Mouse (Mus musculus): ENCODE results near the gene Lcp2. TPM values are rescaled to one million over a fixed set of nuclear protein-coding genes. Genes with fewer than 3 reads are reported as not detected.

Lcp2 gene
- polyA plus RNA-seq, 1 experiment = 0.42 TPM

GRCm38 (mm10) chr11:34079542-34080464 is 33.1 kb downstream of the Lcp2 start:
- Histone ChIP-seq H3K27ac (ENCODE audit: insufficient read depth, low read length) (no peak overlapping the region), H3K4me3 (ENCODE audit: insufficient read depth, low read length) (no peak overlapping the region), H3K4me1 (ENCODE audit: control insufficient read depth, insufficient read depth, low read length) (no peaks in the 10 kb centered on the region)
- no peak for TF ChIP-seq CTCF (IDR thresholded peaks at IDR 0.05; ENCODE audit: borderline replicate concordance, insufficient read depth, low read length)
- no peak for TF ChIP-seq POLR2A (IDR thresholded peaks at IDR 0.05; ENCODE audit: low read depth, low read length)

DNA sequence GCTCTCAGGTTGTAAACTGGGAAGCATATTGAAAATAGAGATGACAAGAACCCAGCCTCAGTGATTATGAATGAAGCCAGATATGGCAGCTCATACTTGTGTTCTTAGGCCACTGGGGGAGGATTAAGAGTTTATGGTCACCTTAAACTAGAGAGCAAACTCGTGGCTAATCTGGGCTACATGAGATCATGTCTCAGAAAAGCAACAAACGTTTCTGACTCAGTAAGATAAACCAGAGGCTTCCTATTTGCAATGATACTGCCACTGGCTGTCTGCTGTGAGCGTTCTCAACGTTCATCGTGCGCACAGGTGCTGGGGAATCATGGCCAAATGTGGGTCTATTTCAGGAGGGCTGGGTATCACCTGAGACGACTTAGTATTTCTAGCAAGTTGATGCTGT is 37.1 kb downstream of the Lcp2 start:
- no peak overlapping the region for H3K4me3 ChIP-seq (ENCODE audit: insufficient read depth, low read length)
- H3K27ac ChIP-seq (ENCODE audit: insufficient read depth, low read length) = no peak overlapping the region
- TF ChIP-seq CTCF (IDR thresholded peaks at IDR 0.05; ENCODE audit: borderline replicate concordance, insufficient read depth, low read length) = no peak
- TF ChIP-seq POLR2A (IDR thresholded peaks at IDR 0.05; ENCODE audit: low read depth, low read length) = no peak
- no peaks in the 10 kb centered on the region for H3K4me1 ChIP-seq (ENCODE audit: control insufficient read depth, insufficient read depth, low read length)

DNA sequence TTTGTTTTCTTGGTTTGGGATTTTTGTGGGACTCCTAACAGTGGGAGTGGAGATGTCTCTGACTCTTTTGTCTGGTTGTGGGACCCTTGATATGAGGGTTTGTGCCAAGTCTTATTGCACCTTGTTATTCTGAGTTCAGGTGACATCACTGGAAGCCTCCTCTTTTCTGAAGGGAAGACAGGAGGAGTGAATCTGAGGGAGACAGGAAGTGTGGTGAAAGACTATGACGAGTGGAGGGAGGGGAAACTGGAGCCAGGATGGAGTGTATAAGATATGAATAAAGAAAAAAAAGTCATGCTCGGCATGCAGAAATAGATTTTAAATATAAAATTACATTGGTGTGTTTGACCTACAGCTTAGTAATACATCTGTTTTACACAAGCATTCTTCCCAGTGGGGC is 37.9 kb downstream of the Lcp2 start:
- Histone ChIP-seq H3K27ac (ENCODE audit: insufficient read depth, low read length) (no peak overlapping the region), H3K4me3 (ENCODE audit: insufficient read depth, low read length) (no peak overlapping the region), H3K4me1 (ENCODE audit: control insufficient read depth, insufficient read depth, low read length) (no peaks in the 10 kb centered on the region)
- TF ChIP-seq POLR2A (IDR thresholded peaks at IDR 0.05; ENCODE audit: low read depth, low read length) (no peak), CTCF (IDR thresholded peaks at IDR 0.05; ENCODE audit: borderline replicate concordance, insufficient read depth, low read length) (no peak)

GRCm38 (mm10) chr11:34086164-34086751 is 39.5 kb downstream of the Lcp2 start:
- H3K4me3 ChIP-seq (ENCODE audit: insufficient read depth, low read length) = no peak overlapping the region
- no peaks in the 10 kb centered on the region for H3K4me1 ChIP-seq (ENCODE audit: control insufficient read depth, insufficient read depth, low read length)
- no peak for TF ChIP-seq POLR2A (IDR thresholded peaks at IDR 0.05; ENCODE audit: low read depth, low read length)
- TF ChIP-seq CTCF (IDR thresholded peaks at IDR 0.05; ENCODE audit: borderline replicate concordance, insufficient read depth, low read length) = no peak
- no peak overlapping the region for H3K27ac ChIP-seq (ENCODE audit: insufficient read depth, low read length)

GRCm38 (mm10) chr11:34087064-34087463 is 40.3 kb downstream of the Lcp2 start:
- Histone ChIP-seq H3K4me3 (ENCODE audit: insufficient read depth, low read length) (no peak overlapping the region), H3K4me1 (ENCODE audit: control insufficient read depth, insufficient read depth, low read length) (no peaks in the 10 kb centered on the region), H3K27ac (ENCODE audit: insufficient read depth, low read length) (no peak overlapping the region)
- TF ChIP-seq CTCF (IDR thresholded peaks at IDR 0.05; ENCODE audit: borderline replicate concordance, insufficient read depth, low read length) (no peak), POLR2A (IDR thresholded peaks at IDR 0.05; ENCODE audit: low read depth, low read length) (no peak)

DNA sequence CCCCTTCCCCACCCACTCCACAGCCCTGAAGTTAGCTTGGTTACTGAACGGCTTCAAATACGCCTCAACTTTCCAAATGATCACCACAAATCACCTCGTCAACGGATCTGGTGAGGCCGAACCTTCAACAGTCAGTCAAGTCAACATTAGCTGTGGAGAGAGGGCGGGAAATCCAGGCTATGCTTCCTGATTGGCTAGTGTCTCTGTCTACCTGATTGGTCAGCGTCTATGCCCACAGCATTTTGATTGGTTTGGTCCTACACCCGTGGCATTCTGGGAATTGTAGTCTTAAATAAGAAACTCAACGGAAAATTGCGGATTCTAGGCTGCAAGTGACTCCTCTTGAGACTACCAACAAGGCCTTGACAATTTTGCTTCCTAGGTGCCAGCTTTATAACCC is 51.7 kb downstream of the Lcp2 start, which contains the start of gene 4930469K13Rik:
Gene 4930469K13Rik (minus strand): TSS at position 133 of the 400 bp plus-strand sequence.
- H3K4me3 ChIP-seq (ENCODE audit: insufficient read depth, low read length) = no peak within 1 kb of the TSS
- H3K27ac ChIP-seq (ENCODE audit: insufficient read depth, low read length) = no peak within 1 kb of the TSS
- H3K4me1 ChIP-seq (ENCODE audit: control insufficient read depth, insufficient read depth, low read length) = no peaks in the 10 kb centered on the region
- no peak for TF ChIP-seq CTCF (IDR thresholded peaks at IDR 0.05; ENCODE audit: borderline replicate concordance, insufficient read depth, low read length)
- no peak for TF ChIP-seq POLR2A (IDR thresholded peaks at IDR 0.05; ENCODE audit: low read depth, low read length)

DNA sequence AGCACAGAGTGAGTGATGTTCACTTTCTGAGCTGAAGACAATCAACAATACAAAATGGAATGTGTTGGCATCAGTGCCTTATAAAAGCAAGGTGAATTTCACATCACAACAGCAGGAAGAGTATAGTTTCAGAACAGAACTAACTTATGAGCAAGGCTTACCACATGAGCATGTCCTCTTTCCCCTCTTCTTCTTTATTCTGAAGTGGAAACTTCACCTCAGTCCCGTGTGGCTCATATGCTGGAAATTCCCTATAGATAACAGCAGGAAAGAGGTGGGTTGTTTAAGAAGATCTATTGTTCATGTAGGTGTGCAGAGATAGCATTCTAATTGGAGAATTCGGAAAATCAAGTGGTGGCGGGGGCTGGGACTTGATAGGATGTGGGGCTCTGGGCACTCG is 55.1 kb downstream of the Lcp2 start:
- Histone ChIP-seq H3K4me3 (ENCODE audit: insufficient read depth, low read length) (no peak overlapping the region), H3K27ac (ENCODE audit: insufficient read depth, low read length) (no peak overlapping the region), H3K4me1 (ENCODE audit: control insufficient read depth, insufficient read depth, low read length) (no peaks in the 10 kb centered on the region)
- TF ChIP-seq POLR2A (IDR thresholded peaks at IDR 0.05; ENCODE audit: low read depth, low read length) (no peak), CTCF (IDR thresholded peaks at IDR 0.05; ENCODE audit: borderline replicate concordance, insufficient read depth, low read length) (no peak)

GRCm38 (mm10) chr11:34104919-34105318 is 58.2 kb downstream of the Lcp2 start:
- TF ChIP-seq POLR2A (IDR thresholded peaks at IDR 0.05; ENCODE audit: low read depth, low read length) (no peak), CTCF (IDR thresholded peaks at IDR 0.05; ENCODE audit: borderline replicate concordance, insufficient read depth, low read length) (no peak)
- Histone ChIP-seq H3K27ac (ENCODE audit: insufficient read depth, low read length) (no peak overlapping the region), H3K4me1 (ENCODE audit: control insufficient read depth, insufficient read depth, low read length) (no peaks in the 10 kb centered on the region), H3K4me3 (ENCODE audit: insufficient read depth, low read length) (no peak overlapping the region)

DNA sequence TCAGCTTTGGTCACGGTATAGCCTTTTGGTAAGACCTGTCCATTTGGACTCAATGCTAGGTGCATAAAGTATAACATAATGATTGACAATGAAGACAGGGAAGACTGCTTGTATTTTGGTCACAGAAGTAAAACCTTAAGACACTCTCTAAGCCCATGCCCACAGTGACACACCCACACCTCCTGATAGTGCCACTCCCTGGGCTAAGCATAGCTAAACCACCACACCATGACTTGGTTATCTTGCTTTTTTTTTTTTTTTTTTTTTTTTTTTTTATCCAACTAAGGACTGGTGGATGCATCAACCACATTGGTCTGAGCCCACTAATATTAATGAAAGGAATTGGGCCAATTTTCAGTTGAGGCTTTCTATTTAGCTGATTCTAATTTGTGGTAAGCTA is 62.5 kb downstream of the Lcp2 start:
- Histone ChIP-seq H3K4me1 (ENCODE audit: control insufficient read depth, insufficient read depth, low read length) (no peaks in the 10 kb centered on the region), H3K27ac (ENCODE audit: insufficient read depth, low read length) (no peak overlapping the region), H3K4me3 (ENCODE audit: insufficient read depth, low read length) (no peak overlapping the region)
- TF ChIP-seq CTCF (IDR thresholded peaks at IDR 0.05; ENCODE audit: borderline replicate concordance, insufficient read depth, low read length) (no peak), POLR2A (IDR thresholded peaks at IDR 0.05; ENCODE audit: low read depth, low read length) (no peak)

DNA sequence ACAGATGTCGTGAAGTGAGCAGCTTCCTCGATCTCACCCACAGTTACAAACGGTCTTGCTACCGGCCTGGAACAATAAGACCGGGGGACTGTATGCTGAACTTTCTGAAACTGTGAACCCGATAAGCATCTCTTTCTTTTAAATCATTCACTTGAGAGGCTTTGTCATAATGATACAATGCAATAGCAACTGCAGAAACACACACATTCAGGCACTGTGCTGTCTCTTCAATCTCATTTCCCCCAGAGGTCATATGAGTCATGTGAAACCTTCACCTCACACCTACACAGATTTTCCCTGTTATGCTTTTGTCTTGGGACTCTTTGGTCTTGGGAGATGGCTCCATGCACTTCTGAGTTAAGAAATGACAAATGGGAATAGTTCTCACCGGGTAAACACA is 65.2 kb downstream of the Lcp2 start:
- TF ChIP-seq POLR2A (IDR thresholded peaks at IDR 0.05; ENCODE audit: low read depth, low read length) (no peak), CTCF (IDR thresholded peaks at IDR 0.05; ENCODE audit: borderline replicate concordance, insufficient read depth, low read length) (no peak)
- no peak overlapping the region for H3K4me3 ChIP-seq (ENCODE audit: insufficient read depth, low read length)
- H3K4me1 ChIP-seq (ENCODE audit: control insufficient read depth, insufficient read depth, low read length) = no peaks in the 10 kb centered on the region
- H3K27ac ChIP-seq (ENCODE audit: insufficient read depth, low read length) = no peak overlapping the region

Measured in embryonic fibroblast, embryonic 13.5 days (primary cell).